ENCODE assay signal across 8 mouse cellular contexts in the genomic region with DNA sequence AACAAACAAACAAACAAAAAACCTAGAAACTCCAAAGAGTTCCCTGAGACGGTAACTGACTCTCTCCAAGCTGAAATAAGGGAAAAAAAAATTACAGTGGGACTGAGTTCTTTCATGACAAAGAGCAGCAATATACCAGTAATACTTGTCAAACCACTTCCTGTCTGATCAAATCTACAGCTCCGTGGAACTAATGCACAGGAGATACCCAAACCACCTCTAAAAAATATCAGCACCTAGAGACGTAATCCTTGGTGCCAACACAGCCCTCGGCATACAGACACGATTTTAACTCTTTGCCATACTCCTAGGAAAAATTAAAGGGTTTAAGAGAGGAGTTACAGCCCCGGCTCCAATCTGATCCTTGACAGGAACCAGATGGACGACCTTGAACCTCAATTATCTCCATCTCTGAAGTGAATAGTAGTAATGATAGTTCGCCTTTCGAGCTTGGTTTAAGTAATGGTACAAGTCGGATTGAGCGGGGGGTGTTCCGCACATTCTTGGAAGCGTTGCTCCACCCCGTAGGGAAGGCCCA. TPM values are rescaled to one million over a fixed set of nuclear protein-coding genes. Genes with fewer than 3 reads are reported as not detected.
DNase-seq lines count a peak whose midpoint lies in the region; ATAC-seq and TF ChIP-seq lines count a peak whose summit lies in the region.

No protein-coding gene starts in this region.

- no peaks in the 10 kb centered on the region for H3K27me3 ChIP-seq in intestine, embryonic 14.5 days (replicated peaks; ENCODE audit: control insufficient read depth, insufficient read depth, low read length)
- H3K27me3 ChIP-seq in neural tube, embryonic 12.5 days (replicated peaks) = no peaks in the 10 kb centered on the region

- peak overlapping the region; percentile 87 for H3K4me3 ChIP-seq in lung, adult 2 months (replicated peaks; ENCODE audit: extremely low read depth, low read depth, low read length)
- H3K4me3 ChIP-seq in cortical plate, adult 2 months (ENCODE audit: insufficient read depth, low read length) = peak overlapping the region; percentile 61
- H3K4me3 ChIP-seq in intestine, embryonic 14.5 days (ENCODE audit: low read depth, low read length) = peak overlapping the region; percentile 90
- peak overlapping the region; percentile 77 for H3K4me3 ChIP-seq in neural tube, embryonic 12.5 days

- no peaks in the 10 kb centered on the region for H3K9me3 ChIP-seq in intestine, embryonic 14.5 days (ENCODE audit: control insufficient read depth, low read length)
- no peaks in the 10 kb centered on the region for H3K9me3 ChIP-seq in neural tube, embryonic 12.5 days

- WGBS in lung, adult 2 months = 2% methylated on average over 14 of the region's 14 CpGs
- 3% methylated on average over 14 of the region's 14 CpGs for WGBS in intestine, embryonic 14.5 days
- 10% methylated on average over 14 of the region's 14 CpGs for WGBS in neural tube, embryonic 12.5 days

- H3K4me2 ChIP-seq in intestine, embryonic 14.5 days (ENCODE audit: low read length) = peak overlapping the region; percentile 79
- H3K4me2 ChIP-seq in neural tube, embryonic 12.5 days (replicated peaks) = peak overlapping the region; percentile 86

- no peak for DNase-seq in lung, adult 2 months
- DNase-seq in lung, postnatal 25 days (ENCODE audit: low spot score) = no peak
- no peak for DNase-seq in intestine, embryonic 14.5 days (ENCODE audit: low spot score)
- DNase-seq in right cerebral cortex, postnatal 36 days (ENCODE audit: low spot score in 2 of 2) = no peak
- DNase-seq in ovary, postnatal 36 days (ENCODE audit: low spot score) = no peak
- DNase-seq in lung, adult 18-20 months = no peak

- H3K36me3 ChIP-seq in intestine, embryonic 14.5 days (ENCODE audit: control insufficient read depth, insufficient read depth, low read length) = peaks cover 27% of the 10 kb centered on the region
- peaks cover 23% of the 10 kb centered on the region for H3K36me3 ChIP-seq in neural tube, embryonic 12.5 days

- TF ChIP-seq CTCF in lung, adult 2 months (IDR thresholded peaks at IDR 0.05; ENCODE audit: insufficient read depth, low read length) = no peak
- no peak for TF ChIP-seq CTCF in cortical plate, adult 2 months (IDR thresholded peaks at IDR 0.05; ENCODE audit: extremely low read depth, insufficient read depth, low read length)

- peak overlapping the region; percentile 89 for H3K9ac ChIP-seq in intestine, embryonic 14.5 days (ENCODE audit: low read length)
- peak overlapping the region; percentile 81 for H3K9ac ChIP-seq in neural tube, embryonic 12.5 days

- no peak; the same call in none of the 2 replicates for ATAC-seq in intestine, embryonic 14.5 days (replicated peaks; ENCODE audit: low FRiP score, low TSS enrichment, low read depth)
- no peak for ATAC-seq in neural tube, embryonic 12.5 days (ENCODE audit: low FRiP score, low read depth)

- no peak for TF ChIP-seq POLR2A in lung, adult 2 months (IDR thresholded peaks at IDR 0.05; ENCODE audit: borderline replicate concordance, extremely low read depth, low read depth, low read length)
- TF ChIP-seq POLR2A in cortical plate, adult 2 months (IDR thresholded peaks at IDR 0.05; ENCODE audit: extremely low read depth, insufficient read depth, low read length) = no peak

- no peaks in the 10 kb centered on the region; the same call in 1 of the 2 replicates for H3K4me1 ChIP-seq in lung, adult 2 months (ENCODE audit: control insufficient read depth, insufficient read depth, low read length)
- no peaks in the 10 kb centered on the region; the same call in 1 of the 2 replicates for H3K4me1 ChIP-seq in cortical plate, adult 2 months (ENCODE audit: control insufficient read depth, insufficient read depth, low read length)
- H3K4me1 ChIP-seq in intestine, embryonic 14.5 days (replicated peaks; ENCODE audit: control insufficient read depth, insufficient read depth, low read length) = peaks cover 8% of the 10 kb centered on the region
- H3K4me1 ChIP-seq in neural tube, embryonic 12.5 days = peaks cover 13% of the 10 kb centered on the region

- H3K27ac ChIP-seq in cortical plate, adult 2 months (ENCODE audit: insufficient read depth, low read length) = no peak overlapping the region
- peak overlapping the region; percentile 97 for H3K27ac ChIP-seq in intestine, embryonic 14.5 days (ENCODE audit: low read depth)
- H3K27ac ChIP-seq in neural tube, embryonic 12.5 days = peak overlapping the region; percentile 81; the same call in 1 of the 2 replicates

RNA-seq across cellular contexts. Expression of gene Dnase1l2, which starts 11.4 kb away (rescaled TPM):
- 7.7 and 22.4 TPM in 2 replicates for polyA plus RNA-seq in lung, adult 2 months (2012; rRNA removed)
- polyA plus RNA-seq in cortical plate, adult 2 months (2012; rRNA removed) = 19.0 and 20.7 TPM in 2 replicates
- polyA plus RNA-seq in intestine, embryonic 14.5 days (2014; fragmentation: Nextera tagmentation; extraction: Ambion mirVana) = 2.4 TPM in 2 replicates
- polyA plus RNA-seq in neural tube, embryonic 12.5 days (2016; fragmentation: Nextera tagmentation; extraction: Ambion mirVana) = 3.4 and 4.4 TPM in 2 replicates

RNA-seq across cellular contexts. Expression of gene E4f1, which starts 15.8 kb away (rescaled TPM):
- 85.9 and 90.1 TPM in 2 replicates for polyA plus RNA-seq in lung, adult 2 months (2012; rRNA removed)
- polyA plus RNA-seq in cortical plate, adult 2 months (2012; rRNA removed) = 77.3 and 79.2 TPM in 2 replicates
- polyA plus RNA-seq in intestine, embryonic 14.5 days (2014; fragmentation: Nextera tagmentation; extraction: Ambion mirVana) = 23.2 and 23.8 TPM in 2 replicates
- 37.9 and 38.5 TPM in 2 replicates for polyA plus RNA-seq in neural tube, embryonic 12.5 days (2016; fragmentation: Nextera tagmentation; extraction: Ambion mirVana)

RNA-seq across cellular contexts. Expression of gene Pgp, which starts 15.9 kb away (rescaled TPM):
- 39.5 and 46.2 TPM in 2 replicates for polyA plus RNA-seq in lung, adult 2 months (2012; rRNA removed)
- polyA plus RNA-seq in cortical plate, adult 2 months (2012; rRNA removed) = 97.1 and 99.3 TPM in 2 replicates
- 73.1 and 81.0 TPM in 2 replicates for polyA plus RNA-seq in intestine, embryonic 14.5 days (2014; fragmentation: Nextera tagmentation; extraction: Ambion mirVana)
- 58.6 and 62.7 TPM in 2 replicates for polyA plus RNA-seq in neural tube, embryonic 12.5 days (2016; fragmentation: Nextera tagmentation; extraction: Ambion mirVana)

RNA-seq across cellular contexts. Expression of gene Bricd5, which starts 19.4 kb away (rescaled TPM):
- 0.15 and 0.43 TPM in 2 replicates for polyA plus RNA-seq in lung, adult 2 months (2012; rRNA removed)
- polyA plus RNA-seq in cortical plate, adult 2 months (2012; rRNA removed) = 1.1 and 1.4 TPM in 2 replicates
- 0.50 and 0.53 TPM in 2 replicates for polyA plus RNA-seq in intestine, embryonic 14.5 days (2014; fragmentation: Nextera tagmentation; extraction: Ambion mirVana)
- polyA plus RNA-seq in neural tube, embryonic 12.5 days (2016; fragmentation: Nextera tagmentation; extraction: Ambion mirVana) = 0.28 TPM in 2 replicates

RNA-seq across cellular contexts. Expression of gene Mlst8, which starts 24.6 kb away (rescaled TPM):
- 27.5 and 43.2 TPM in 2 replicates for polyA plus RNA-seq in lung, adult 2 months (2012; rRNA removed)
- 37.0 and 39.1 TPM in 2 replicates for polyA plus RNA-seq in cortical plate, adult 2 months (2012; rRNA removed)
- polyA plus RNA-seq in intestine, embryonic 14.5 days (2014; fragmentation: Nextera tagmentation; extraction: Ambion mirVana) = 32.3 and 32.7 TPM in 2 replicates
- 33.8 and 34.9 TPM in 2 replicates for polyA plus RNA-seq in neural tube, embryonic 12.5 days (2016; fragmentation: Nextera tagmentation; extraction: Ambion mirVana)
